Mouse (Mus musculus): ENCODE measurements around the gene Hrct1. TPM values are rescaled to one million over a fixed set of nuclear protein-coding genes. Genes with fewer than 3 reads are reported as not detected.

Gene Hrct1
- polyA plus RNA-seq, 1 experiment from 2014 or later = 0.78 TPM

GRCm38 (mm10) chr4:43745187-43745586, 18.2 kb downstream of the Hrct1 start:
- ATAC-seq (ENCODE audit: extremely low read depth, insufficient number of reproducible peaks, low FRiP score, low TSS enrichment) = no peak
- no peak overlapping the region for H3K4me3 ChIP-seq
- H3K4me2 ChIP-seq = no peak overlapping the region
- H3K27me3 ChIP-seq (replicated peaks) = no peaks in the 10 kb centered on the region
- H3K9me3 ChIP-seq = no peaks in the 10 kb centered on the region
- peaks cover 7% of the 10 kb centered on the region for H3K4me1 ChIP-seq
- WGBS = 12% methylated on average over 6 of the region's 6 CpGs
- no peak overlapping the region for H3K9ac ChIP-seq
- no peak overlapping the region for H3K27ac ChIP-seq (replicated peaks)
- H3K36me3 ChIP-seq = no peaks in the 10 kb centered on the region

- H3K4me3 ChIP-seq = no peak overlapping the region
- no peaks in the 10 kb centered on the region for H3K9me3 ChIP-seq
- H3K36me3 ChIP-seq = no peaks in the 10 kb centered on the region
- H3K4me1 ChIP-seq = peaks cover 22% of the 10 kb centered on the region
- 26% methylated on average over 6 of the region's 6 CpGs for WGBS
- H3K4me2 ChIP-seq = peak overlapping the region; percentile 10; the same call in 1 of the 2 replicates
- H3K27ac ChIP-seq (replicated peaks) = peak overlapping the region; percentile 56
- H3K27me3 ChIP-seq (replicated peaks) = no peaks in the 10 kb centered on the region
- ATAC-seq (ENCODE audit: extremely low read depth, insufficient number of reproducible peaks, low FRiP score, low TSS enrichment) = no peak
- 0 out of 2 replicates have a peak overlapping the region, but pooled peaks have one; percentile 24 for H3K9ac ChIP-seq
Observed at GRCm38 (mm10) chr4:43757213-43757612, 30.2 kb downstream of the Hrct1 start.

GRCm38 (mm10) chr4:43759571-43760418, 32.8 kb downstream of the Hrct1 start:
- Histone ChIP-seq H3K4me1 (peaks cover 22% of the 10 kb centered on the region), H3K27ac (replicated peaks) (no peak overlapping the region), H3K4me2 (no peak overlapping the region), H3K9me3 (no peaks in the 10 kb centered on the region), H3K4me3 (no peak overlapping the region), H3K27me3 (replicated peaks) (no peaks in the 10 kb centered on the region), H3K9ac (no peak overlapping the region), H3K36me3 (no peaks in the 10 kb centered on the region)
- 75% methylated on average over 21 of the region's 21 CpGs for WGBS
- ATAC-seq (ENCODE audit: extremely low read depth, insufficient number of reproducible peaks, low FRiP score, low TSS enrichment) = no peak

GRCm38 (mm10) chr4:43760460-43760859, 33.5 kb downstream of the Hrct1 start:
- H3K4me2 ChIP-seq = no peak overlapping the region
- no peaks in the 10 kb centered on the region for H3K9me3 ChIP-seq
- 69% methylated on average over 10 of the region's 10 CpGs for WGBS
- no peak for ATAC-seq (ENCODE audit: extremely low read depth, insufficient number of reproducible peaks, low FRiP score, low TSS enrichment)
- peaks cover 22% of the 10 kb centered on the region for H3K4me1 ChIP-seq
- no peak overlapping the region for H3K9ac ChIP-seq
- no peaks in the 10 kb centered on the region for H3K36me3 ChIP-seq
- H3K27me3 ChIP-seq (replicated peaks) = no peaks in the 10 kb centered on the region
- no peak overlapping the region for H3K4me3 ChIP-seq
- no peak overlapping the region for H3K27ac ChIP-seq (replicated peaks)

- H3K9ac ChIP-seq = no peak overlapping the region
- no peaks in the 10 kb centered on the region for H3K36me3 ChIP-seq
- WGBS = 81% methylated on average over 2 of the region's 2 CpGs
- no peaks in the 10 kb centered on the region for H3K9me3 ChIP-seq
- no peak overlapping the region for H3K4me2 ChIP-seq
- no peak overlapping the region for H3K4me3 ChIP-seq
- no peak for ATAC-seq (ENCODE audit: extremely low read depth, insufficient number of reproducible peaks, low FRiP score, low TSS enrichment)
- H3K27ac ChIP-seq (replicated peaks) = no peak overlapping the region
- H3K4me1 ChIP-seq = peaks cover 22% of the 10 kb centered on the region
- no peaks in the 10 kb centered on the region for H3K27me3 ChIP-seq (replicated peaks)
Observed at GRCm38 (mm10) chr4:43761336-43761735, 34.3 kb downstream of the Hrct1 start.

- Histone ChIP-seq H3K4me2 (peak overlapping the region; percentile 46), H3K27me3 (replicated peaks) (no peaks in the 10 kb centered on the region), H3K4me3 (no peak overlapping the region), H3K9ac (peak overlapping the region; percentile 40), H3K9me3 (no peaks in the 10 kb centered on the region), H3K36me3 (no peaks in the 10 kb centered on the region), H3K27ac (replicated peaks) (no peak overlapping the region), H3K4me1 (peaks cover 11% of the 10 kb centered on the region; the same call in 1 of the 2 replicates)
- 24% methylated on average over 7 of the region's 7 CpGs for WGBS
- no peak; the same call in 1 of the 2 replicates for ATAC-seq (ENCODE audit: extremely low read depth, insufficient number of reproducible peaks, low FRiP score, low TSS enrichment)
Observed at GRCm38 (mm10) chr4:43763410-43763809, 36.4 kb downstream of the Hrct1 start.

- ATAC-seq (ENCODE audit: extremely low read depth, insufficient number of reproducible peaks, low FRiP score, low TSS enrichment) = no peak
- Histone ChIP-seq H3K9me3 (peaks cover 4% of the 10 kb centered on the region; the same call in 1 of the 2 replicates), H3K4me3 (no peak overlapping the region), H3K27ac (replicated peaks) (no peak overlapping the region), H3K4me1 (peaks cover 5% of the 10 kb centered on the region; the same call in 1 of the 2 replicates), H3K27me3 (replicated peaks) (0 out of 2 replicates have a peak, but pooled peaks cover 5% of the 10 kb centered on the region), H3K36me3 (no peaks in the 10 kb centered on the region), H3K4me2 (no peak overlapping the region), H3K9ac (no peak overlapping the region)
- WGBS = 69% methylated on average over 5 of the region's 5 CpGs
Observed at GRCm38 (mm10) chr4:43768341-43768740, 41.4 kb downstream of the Hrct1 start.

GRCm38 (mm10) chr4:43769374-43769773, 42.4 kb downstream of the Hrct1 start:
- Histone ChIP-seq H3K9ac (no peak overlapping the region), H3K9me3 (peaks cover 4% of the 10 kb centered on the region; the same call in 1 of the 2 replicates), H3K4me3 (no peak overlapping the region), H3K27ac (replicated peaks) (no peak overlapping the region), H3K4me2 (no peak overlapping the region), H3K4me1 (peaks cover 5% of the 10 kb centered on the region; the same call in 1 of the 2 replicates), H3K36me3 (no peaks in the 10 kb centered on the region), H3K27me3 (replicated peaks) (0 out of 2 replicates have a peak, but pooled peaks cover 10% of the 10 kb centered on the region)
- no peak for ATAC-seq (ENCODE audit: extremely low read depth, insufficient number of reproducible peaks, low FRiP score, low TSS enrichment)
- 88% methylated on average over 2 of the region's 2 CpGs for WGBS

- Histone ChIP-seq H3K9me3 (peaks cover 4% of the 10 kb centered on the region; the same call in 1 of the 2 replicates), H3K36me3 (no peaks in the 10 kb centered on the region), H3K4me3 (no peak within 1 kb of the TSS), H3K27ac (replicated peaks) (no peak within 1 kb of the TSS), H3K4me2 (no peak within 1 kb of the TSS), H3K9ac (no peak within 1 kb of the TSS), H3K27me3 (replicated peaks) (0 out of 2 replicates have a peak, but pooled peaks cover 10% of the 10 kb centered on the region), H3K4me1 (peaks cover 5% of the 10 kb centered on the region; the same call in 1 of the 2 replicates)
- WGBS = 72% methylated on average over 6 of the region's 6 CpGs
- no peak for ATAC-seq (ENCODE audit: extremely low read depth, insufficient number of reproducible peaks, low FRiP score, low TSS enrichment)
Observed at GRCm38 (mm10) chr4:43770909-43771308, 43.9 kb downstream of the Hrct1 start, which contains the start of gene Olfr159. TSS of gene Olfr159 (minus strand) at chr4:43771009.

GRCm38 (mm10) chr4:43771626-43772025, 44.6 kb downstream of the Hrct1 start:
- Histone ChIP-seq H3K4me2 (no peak overlapping the region), H3K4me3 (no peak overlapping the region), H3K9me3 (peaks cover 4% of the 10 kb centered on the region; the same call in 1 of the 2 replicates), H3K4me1 (peaks cover 5% of the 10 kb centered on the region; the same call in 1 of the 2 replicates), H3K27me3 (replicated peaks) (0 out of 2 replicates have a peak, but pooled peaks cover 10% of the 10 kb centered on the region), H3K36me3 (no peaks in the 10 kb centered on the region), H3K9ac (no peak overlapping the region), H3K27ac (replicated peaks) (no peak overlapping the region)
- no peak for ATAC-seq (ENCODE audit: extremely low read depth, insufficient number of reproducible peaks, low FRiP score, low TSS enrichment)
- WGBS = 47% methylated on average over 6 of the region's 6 CpGs

GRCm38 (mm10) chr4:43772304-43772703, 45.3 kb downstream of the Hrct1 start:
- Histone ChIP-seq H3K4me2 (no peak overlapping the region), H3K4me1 (peaks cover 5% of the 10 kb centered on the region; the same call in 1 of the 2 replicates), H3K9ac (no peak overlapping the region), H3K9me3 (peaks cover 4% of the 10 kb centered on the region; the same call in 1 of the 2 replicates), H3K27ac (replicated peaks) (no peak overlapping the region), H3K36me3 (no peaks in the 10 kb centered on the region), H3K27me3 (replicated peaks) (0 out of 2 replicates have a peak, but pooled peaks cover 10% of the 10 kb centered on the region), H3K4me3 (no peak overlapping the region)
- WGBS = 13% methylated on average over 2 of the region's 2 CpGs
- ATAC-seq (ENCODE audit: extremely low read depth, insufficient number of reproducible peaks, low FRiP score, low TSS enrichment) = no peak
